Mouse (Mus musculus) testis, postnatal 14 days (tissue): ENCODE measurements around the gene Hist1h4i.

Experiments used
- DNase-seq: peaks from one replicate; pipeline ENCODE4 v3.0.0; 2021; ENCODE audit warnings: low spot score

The Hist1h4i gene

DNA sequence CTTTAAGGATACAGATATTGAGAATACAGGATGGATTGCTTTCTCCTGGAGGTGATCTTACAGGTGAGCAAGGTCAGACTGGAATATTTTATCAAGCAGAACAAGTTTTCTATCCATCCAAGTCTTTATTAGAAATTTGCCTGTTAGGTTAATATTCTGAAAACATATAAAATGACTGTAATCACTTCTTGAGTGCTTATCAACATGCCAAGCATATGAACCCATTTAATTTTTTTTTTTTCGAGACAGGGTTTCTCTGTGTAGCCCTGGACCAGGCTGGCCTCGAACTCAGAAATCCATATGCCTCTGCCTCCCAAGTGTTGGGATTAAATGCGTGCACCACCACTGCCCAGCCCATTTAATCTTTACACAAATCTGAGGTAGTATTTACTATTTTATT is 4.2 kb downstream of the Hist1h4i start:
- DNase-seq = no peak

- DNase-seq = peak; percentile 65
Measured at GRCm38 (mm10) chr13:22036149-22036956, 4.8 kb downstream of the Hist1h4i start.

DNA sequence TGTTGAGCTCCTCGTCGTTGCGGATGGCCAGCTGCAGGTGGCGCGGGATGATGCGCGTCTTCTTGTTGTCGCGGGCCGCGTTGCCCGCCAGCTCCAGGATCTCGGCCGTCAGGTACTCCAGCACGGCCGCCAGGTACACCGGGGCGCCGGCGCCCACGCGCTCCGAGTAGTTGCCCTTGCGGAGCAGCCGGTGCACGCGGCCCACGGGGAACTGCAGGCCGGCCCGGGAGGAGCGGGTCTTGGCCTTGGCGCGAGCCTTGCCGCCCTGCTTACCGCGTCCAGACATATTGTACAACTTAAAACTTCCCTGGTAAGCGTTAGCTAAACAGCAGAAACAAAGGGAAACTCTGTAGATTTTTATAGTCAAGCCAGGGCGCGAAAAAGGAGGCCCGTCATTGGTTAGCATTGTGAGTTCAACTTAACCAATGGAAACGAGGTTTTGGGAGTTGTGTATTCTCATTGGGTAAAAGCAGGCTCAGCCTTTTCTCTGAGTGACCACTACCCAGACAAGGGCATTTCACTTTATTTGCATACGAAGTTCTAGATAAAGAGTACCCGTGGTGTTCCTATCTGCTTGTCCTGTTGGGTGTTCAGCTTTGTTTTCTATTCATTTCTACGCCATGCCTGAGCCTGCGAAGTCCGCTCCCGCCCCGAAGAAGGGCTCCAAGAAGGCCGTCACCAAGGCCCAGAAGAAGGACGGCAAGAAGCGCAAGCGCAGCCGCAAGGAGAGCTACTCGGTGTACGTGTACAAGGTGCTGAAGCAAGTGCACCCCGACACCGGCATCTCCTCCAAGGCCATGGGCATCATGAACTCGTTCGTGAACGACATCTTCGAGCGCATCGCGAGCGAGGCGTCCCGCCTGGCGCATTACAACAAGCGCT is 5.7 kb downstream of the Hist1h4i start, which contains the start of the genes Hist1h2ah and Hist1h2bk:
TSS of gene Hist1h2ah (minus strand) at position 302 of the 882 bp plus-strand sequence.
TSS of gene Hist1h2bk (plus strand) at position 604 of the 882 bp plus-strand sequence.
- DNase-seq = peak; percentile 93

DNA sequence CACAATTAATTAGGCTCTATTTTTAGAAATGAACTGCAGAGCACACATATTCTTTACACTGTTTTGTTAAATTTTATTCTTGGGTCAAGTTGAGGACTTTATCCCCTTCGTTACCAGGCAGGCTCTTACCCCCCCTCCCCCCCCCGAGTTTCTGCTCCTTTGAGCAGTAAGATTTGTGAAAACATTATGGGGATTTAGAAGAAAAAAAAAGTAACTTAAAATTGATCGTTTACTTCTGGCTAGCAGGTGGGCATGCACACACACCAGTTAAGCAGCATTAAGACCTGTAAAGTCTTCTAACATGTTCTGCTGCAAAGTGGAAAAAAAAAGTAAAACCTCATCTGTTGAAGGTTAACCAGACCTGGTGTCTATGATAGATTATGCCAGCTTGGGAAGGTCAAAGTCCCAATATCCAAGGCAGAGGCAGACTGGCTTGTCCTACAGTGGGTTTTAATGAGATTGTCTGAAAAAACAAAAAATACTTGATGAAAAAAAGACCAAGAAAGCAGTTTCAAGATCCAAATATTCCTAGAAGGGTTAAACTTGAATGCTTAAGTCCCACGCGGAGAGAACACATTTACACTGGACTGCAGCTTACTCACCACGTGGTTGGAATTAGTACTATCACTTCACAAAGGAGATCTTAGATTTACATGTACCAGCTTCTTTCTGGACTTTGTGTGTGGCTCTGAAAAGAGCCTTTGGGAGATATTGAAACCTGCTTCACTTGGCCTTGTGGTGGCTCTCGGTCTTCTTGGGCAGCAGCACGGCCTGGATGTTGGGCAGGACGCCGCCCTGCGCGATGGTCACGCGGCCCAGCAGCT is 6.5 kb downstream of the Hist1h4i start:
- DNase-seq = no peak

GRCm38 (mm10) chr13:22033741-22034442 is 7.3 kb downstream of the Hist1h4i start:
- no peak for DNase-seq

- no peak for DNase-seq
Measured at GRCm38 (mm10) chr13:22030493-22030892, 10.7 kb downstream of the Hist1h4i start.

DNA sequence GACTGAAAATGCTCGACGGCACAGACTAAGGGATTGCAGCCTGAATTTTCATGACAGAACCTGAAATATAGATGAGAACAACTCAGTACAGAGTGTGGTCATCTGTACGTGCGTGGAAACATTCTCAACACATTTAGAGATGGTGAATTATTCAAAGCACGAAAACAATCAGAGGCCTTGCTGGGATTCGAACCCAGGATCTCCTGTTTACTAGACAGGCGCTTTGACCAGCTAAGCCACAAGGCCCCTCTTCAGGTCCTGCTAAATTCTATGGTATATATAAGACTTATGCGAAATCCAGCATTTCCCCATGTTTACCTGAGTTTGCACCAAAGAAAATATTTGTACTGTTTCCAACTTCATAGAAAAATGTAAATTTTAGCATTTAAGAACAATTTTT is 11.2 kb downstream of the Hist1h4i start:
- no peak for DNase-seq

DNA sequence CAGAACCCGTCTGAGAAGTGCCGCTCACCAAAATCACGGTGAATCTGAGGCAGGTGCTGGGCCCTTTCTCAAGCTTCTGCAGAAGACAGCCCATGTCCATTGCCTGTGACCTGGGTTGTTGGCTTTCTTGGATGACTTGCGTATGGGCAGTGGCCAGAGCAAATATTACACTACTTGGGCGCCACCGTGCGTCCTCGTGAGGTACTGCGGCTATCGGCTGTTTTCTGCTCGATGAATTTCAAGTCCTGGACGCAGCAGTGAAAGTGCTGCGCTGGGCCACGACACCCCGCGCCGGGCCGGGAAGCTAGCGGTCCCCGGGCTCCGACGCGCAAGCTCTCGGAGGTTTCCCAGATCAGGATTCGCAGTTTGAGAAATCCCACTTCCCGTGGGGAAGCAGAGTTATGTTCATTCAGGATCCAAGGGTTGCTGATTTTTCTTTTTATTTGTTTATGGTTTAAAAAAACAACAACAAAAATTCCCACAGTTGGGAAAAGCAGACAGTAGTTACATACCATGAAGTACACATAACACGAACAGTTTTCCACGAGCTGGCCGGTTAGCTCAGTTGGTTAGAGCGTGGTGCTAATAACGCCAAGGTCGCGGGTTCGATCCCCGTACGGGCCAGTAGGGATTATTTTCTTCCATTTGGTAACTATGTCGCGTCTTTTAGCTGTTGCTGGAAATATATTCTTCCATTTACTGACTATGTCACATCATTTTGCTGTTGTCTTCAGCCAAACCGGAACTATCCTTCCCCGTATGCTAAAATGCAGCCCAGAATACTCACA is 12.3 kb downstream of the Hist1h4i start:
- DNase-seq = peak; percentile 91

DNA sequence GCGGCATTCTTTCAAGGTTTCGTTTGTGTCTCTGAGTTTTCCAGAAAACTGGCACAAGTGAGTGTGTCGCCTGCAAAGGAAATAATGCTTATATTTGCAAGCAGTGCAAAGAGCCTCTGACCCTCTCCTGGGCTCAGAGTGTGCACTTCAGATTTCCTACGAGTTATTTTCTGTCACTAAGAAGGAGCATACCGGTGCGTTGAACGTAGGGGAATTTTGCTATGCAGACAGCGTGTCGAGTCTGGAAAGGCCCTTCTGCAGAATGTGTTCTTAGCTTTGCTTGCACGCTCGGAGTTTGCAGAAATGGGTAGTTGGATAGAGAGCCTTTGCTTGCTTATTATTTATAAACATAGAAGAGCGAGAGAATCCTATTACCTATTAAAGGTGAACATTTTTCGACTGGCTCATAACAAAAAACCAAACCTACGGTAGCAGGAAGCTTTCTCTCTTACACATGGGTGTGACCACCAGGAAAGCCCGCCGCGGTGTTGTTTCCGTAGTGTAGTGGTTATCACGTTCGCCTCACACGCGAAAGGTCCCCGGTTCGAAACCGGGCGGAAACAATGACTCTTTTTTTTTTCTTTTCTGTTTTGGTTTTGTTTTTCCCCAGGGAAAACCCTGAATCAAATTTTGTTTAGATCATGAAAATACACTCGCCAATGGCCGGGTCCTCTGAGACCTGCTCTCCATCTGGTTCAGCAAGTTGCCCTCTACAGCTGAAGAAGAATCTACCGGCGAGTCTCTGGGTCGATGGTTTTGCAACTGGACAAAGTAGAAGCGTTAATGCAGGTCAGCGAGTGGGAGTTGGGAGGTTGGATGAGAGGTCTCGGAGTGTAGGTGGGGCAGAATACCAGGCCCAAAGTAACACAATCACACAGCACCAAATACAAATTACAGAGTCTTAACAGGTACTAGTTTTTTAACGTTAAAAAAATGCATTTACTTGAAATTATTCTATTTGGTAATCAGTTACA is 14.8 kb downstream of the Hist1h4i start:
- DNase-seq = peak; percentile 75

GRCm38 (mm10) chr13:22022241-22022640 is 18.9 kb downstream of the Hist1h4i start:
- DNase-seq = peak; percentile 75

DNA sequence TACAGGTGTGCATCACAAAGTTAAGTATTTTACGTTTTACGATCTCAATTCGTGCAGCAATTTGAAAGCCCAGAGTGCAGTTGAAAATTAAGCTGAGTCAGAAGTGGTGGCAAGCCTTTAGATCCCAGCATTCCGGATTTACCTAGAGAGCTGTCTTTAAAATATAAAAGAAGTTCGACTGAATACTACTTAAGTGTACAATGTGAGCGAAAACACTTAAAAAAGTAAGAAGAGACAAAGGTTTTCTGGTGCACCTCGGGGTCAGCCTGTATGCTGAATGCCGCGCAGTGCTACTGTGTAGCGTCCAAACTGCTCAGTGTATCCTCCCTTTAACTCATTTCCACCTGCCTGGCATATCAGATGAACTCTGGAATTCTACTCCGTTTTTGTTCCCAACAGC is 19.6 kb downstream of the Hist1h4i start:
- peak; percentile 71 for DNase-seq

DNA sequence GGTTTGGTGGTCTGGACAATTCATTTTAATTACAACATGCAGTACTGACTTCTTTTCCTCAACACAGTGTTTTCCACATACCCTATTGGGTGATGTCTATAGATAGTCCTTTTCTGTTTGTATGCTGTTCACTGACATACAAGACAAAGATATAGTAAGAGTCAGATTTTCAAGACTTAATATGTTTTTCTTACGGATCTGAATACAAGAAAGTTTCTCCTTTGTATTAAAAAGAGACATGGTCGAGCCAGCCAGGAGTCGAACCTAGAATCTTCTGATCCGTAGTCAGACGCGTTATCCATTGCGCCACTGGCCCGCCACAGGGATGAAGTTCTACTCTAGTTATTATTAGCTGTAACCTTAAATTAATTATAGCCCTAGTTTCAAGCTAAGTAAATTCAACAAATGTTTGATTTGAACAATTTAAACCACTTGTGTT is 20.2 kb downstream of the Hist1h4i start:
- peak; percentile 51 for DNase-seq

GRCm38 (mm10) chr13:22019934-22020835 is 21.0 kb downstream of the Hist1h4i start:
- no peak for DNase-seq

GRCm38 (mm10) chr13:22015479-22016450 is 25.4 kb downstream of the Hist1h4i start:
- peak; percentile 62 for DNase-seq

- DNase-seq = no peak
Measured at GRCm38 (mm10) chr13:22014411-22014845, 26.7 kb downstream of the Hist1h4i start.

- no peak for DNase-seq
Measured at GRCm38 (mm10) chr13:22013716-22014115, 27.4 kb downstream of the Hist1h4i start.

DNA sequence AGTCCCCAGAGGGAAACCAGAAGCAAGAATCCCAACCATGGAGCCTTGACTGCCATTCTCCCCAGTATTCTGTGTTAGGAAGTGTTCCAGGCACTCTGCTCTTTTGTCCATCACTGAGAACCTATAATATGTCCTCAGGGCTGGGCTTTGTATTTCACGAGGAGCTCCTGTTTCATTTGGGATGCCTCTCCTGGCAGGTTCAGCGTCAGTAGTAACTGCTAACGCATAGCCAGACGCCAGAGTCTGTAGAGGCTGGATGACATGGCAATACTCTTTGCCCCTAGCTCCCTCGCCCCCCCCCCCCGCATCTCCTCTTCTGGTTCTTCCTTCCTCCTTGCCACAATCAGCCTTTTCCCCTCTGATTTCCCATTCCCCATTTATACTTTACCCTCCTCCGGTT is 31.5 kb downstream of the Hist1h4i start, which contains the start of gene Prss16:
TSS of gene Prss16 (minus strand) at position 101 of the 400 bp plus-strand sequence.
- no peak for DNase-seq
